Mouse (Mus musculus) megakaryocyte, embryonic 14.5 days (primary cell): ENCODE data around the gene Trp53i11.

Experiments
- FLI1 ChIP-seq: IDR thresholded peaks from 2 replicates; pipeline ENCODE4 v1.6.1; 2012; ENCODE audit warnings: low read length, inconsistent platforms, mixed read lengths
- GATA1 ChIP-seq: IDR thresholded peaks from 3 replicates; pipeline ENCODE4 v1.6.1; 2012; ENCODE audit warnings: mixed read lengths, low read length, inconsistent platforms, borderline replicate concordance

DNA sequence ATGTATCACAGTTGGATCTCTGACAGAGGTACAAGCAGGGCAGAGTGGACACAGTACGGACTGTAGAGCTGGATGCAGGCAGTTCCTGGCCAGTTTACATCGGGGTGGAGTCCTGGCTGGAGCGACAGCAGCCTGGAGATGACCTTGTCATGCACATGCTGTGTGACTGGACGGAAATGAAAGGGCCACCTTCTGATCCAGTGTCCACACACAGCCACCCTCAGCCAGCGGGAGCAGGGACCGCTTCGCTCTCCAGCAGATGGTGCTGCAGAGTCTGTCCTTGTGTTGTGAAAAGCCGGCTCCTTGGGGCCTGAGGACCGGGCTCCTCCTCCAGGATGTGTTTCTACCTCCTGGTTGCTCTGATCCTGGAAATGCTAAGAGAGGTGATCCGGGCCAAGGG, 16.3 kb downstream of the Trp53i11 start:
- no peak for TF ChIP-seq GATA1
- TF ChIP-seq FLI1 = no peak
